Mouse (Mus musculus): Measurements from ENCODE around the gene B3gat2. TPM values are rescaled to one million over a fixed set of nuclear protein-coding genes. Genes with fewer than 3 reads are reported as not detected.

The B3gat2 gene
- polyA plus RNA-seq (2012; rRNA removed), result 0.04 and 0.09 TPM in 2 replicates

GRCm38 (mm10) chr1:23761502-23762135, at the start of gene B3gat2:
Gene B3gat2, plus strand, starts transcription at chr1:23761753.
- no peak for DNase-seq (ENCODE audit: low spot score)

GRCm38 (mm10) chr1:23720326-23720725, 41.2 kb upstream of the B3gat2 start:
- DNase-seq (ENCODE audit: low spot score), result no peak

- DNase-seq (ENCODE audit: low spot score), result no peak
Observed at GRCm38 (mm10) chr1:23721036-23721435, 40.5 kb upstream of the B3gat2 start.

GRCm38 (mm10) chr1:23722469-23723372, 38.8 kb upstream of the B3gat2 start:
- DNase-seq (ENCODE audit: low spot score), result no peak

- no peak for DNase-seq (ENCODE audit: low spot score)
Observed at GRCm38 (mm10) chr1:23731324-23731723, 30.2 kb upstream of the B3gat2 start.

- DNase-seq (ENCODE audit: low spot score), result no peak
Observed at GRCm38 (mm10) chr1:23750864-23751532, 10.6 kb upstream of the B3gat2 start.

GRCm38 (mm10) chr1:23753091-23753490, 8.5 kb upstream of the B3gat2 start:
- DNase-seq (ENCODE audit: low spot score), result no peak

- no peak for DNase-seq (ENCODE audit: low spot score)
Observed at GRCm38 (mm10) chr1:23753591-23753990, 8.0 kb upstream of the B3gat2 start.

- no peak for DNase-seq (ENCODE audit: low spot score)
Observed at GRCm38 (mm10) chr1:23754340-23754739, 7.2 kb upstream of the B3gat2 start.

- no peak for DNase-seq (ENCODE audit: low spot score)
Observed at GRCm38 (mm10) chr1:23754967-23755366, 6.6 kb upstream of the B3gat2 start.

GRCm38 (mm10) chr1:23762136-23762687, 659 bp downstream of the B3gat2 start:
- DNase-seq (ENCODE audit: low spot score), result peak; percentile 28

- DNase-seq (ENCODE audit: low spot score), result peak; percentile 84
Observed at GRCm38 (mm10) chr1:23762782-23763630, 1.5 kb downstream of the B3gat2 start.

GRCm38 (mm10) chr1:23763726-23764125, 2.2 kb downstream of the B3gat2 start:
- DNase-seq (ENCODE audit: low spot score), result no peak

- no peak for DNase-seq (ENCODE audit: low spot score)
Observed at GRCm38 (mm10) chr1:23764710-23765109, 3.2 kb downstream of the B3gat2 start.

- DNase-seq (ENCODE audit: low spot score), result no peak
Observed at GRCm38 (mm10) chr1:23773039-23773438, 11.5 kb downstream of the B3gat2 start.

- DNase-seq (ENCODE audit: low spot score), result peak; percentile 52
Observed at GRCm38 (mm10) chr1:23792737-23793533, 31.4 kb downstream of the B3gat2 start.

GRCm38 (mm10) chr1:23798306-23798705, 36.8 kb downstream of the B3gat2 start:
- no peak for DNase-seq (ENCODE audit: low spot score)

GRCm38 (mm10) chr1:23821615-23822014, 60.1 kb downstream of the B3gat2 start:
- DNase-seq (ENCODE audit: low spot score), result no peak

- DNase-seq (ENCODE audit: low spot score), result no peak
Observed at GRCm38 (mm10) chr1:23826887-23827758, 65.6 kb downstream of the B3gat2 start.

Data from urinary bladder, adult 2 months (tissue).